Mouse (Mus musculus) myocyte (in vitro differentiated cells): ENCODE measurements around the gene Xrn2.

Experiments
- CEBPB ChIP-seq: IDR thresholded peaks from 2 replicates; pipeline ENCODE4 v1.6.1; 2011; ENCODE audit warnings: mild to moderate bottlenecking, moderate library complexity; ENCODE audit not compliant: poor library complexity, insufficient read depth, severe bottlenecking
- MYOD1 ChIP-seq, 3 experiments: IDR thresholded peaks; one replicate each; pipeline ENCODE4 v1.6.1; 2011; ENCODE audit warnings: control low read depth in 2 of 3, low read depth in 2 of 3, mild to moderate bottlenecking in 2 of 3, moderate library complexity in 1 of 3; ENCODE audit not compliant: insufficient read length in 2 of 3, control insufficient read depth in 1 of 3
- POLR2A ChIP-seq: IDR thresholded peaks from one replicate; pipeline ENCODE4 v1.6.1; 2011; ENCODE audit warnings: low read depth, mild to moderate bottlenecking, control low read depth, moderate library complexity; ENCODE audit not compliant: insufficient read length
- POLR2AphosphoS2 ChIP-seq: IDR thresholded peaks from one replicate; pipeline ENCODE4 v1.6.1; 2011; ENCODE audit warnings: low read depth, control low read depth; ENCODE audit not compliant: insufficient read length
- REST ChIP-seq: IDR thresholded peaks from one replicate; pipeline ENCODE4 v1.6.1; 2011; ENCODE audit warnings: mild to moderate bottlenecking, control low read depth, moderate library complexity; ENCODE audit not compliant: insufficient read depth, insufficient read length
- TCF12 ChIP-seq: IDR thresholded peaks from one replicate; pipeline ENCODE4 v1.6.1; 2011; ENCODE audit warnings: mild to moderate bottlenecking, control low read depth; ENCODE audit not compliant: poor library complexity, insufficient read depth, severe bottlenecking
- USF1 ChIP-seq: IDR thresholded peaks from one replicate; pipeline ENCODE4 v1.6.1; 2011; ENCODE audit warnings: low read depth, mild to moderate bottlenecking, control low read depth, moderate library complexity

- TF ChIP-seq CEBPB (no peak), TCF12 (no peak), POLR2A (no peak), POLR2AphosphoS2 (no peak), REST (no peak), USF1 (no peak), MYOD1 (IDR thresholded peaks at IDR 0.05; ENCODE audit: control insufficient read depth in 1 of 3, insufficient read length in 2 of 3, low read depth in 2 of 3) (no peak)
Observed at GRCm38 (mm10) chr2:146982786-146983185, 30.0 kb upstream of the Xrn2 start.
